Mouse (Mus musculus) C2C12 (cell line): Measurements from ENCODE around the gene Gse1. TPM values are rescaled to one million over a fixed set of nuclear protein-coding genes. Genes with fewer than 3 reads are reported as not detected.

Experiments
- H3K27me3 ChIP-seq: one replicate; pipeline ENCODE4 v1.6.1; 2011; ENCODE audit not compliant: control insufficient read depth, insufficient read depth, insufficient read length
- H3K36me3 ChIP-seq: one replicate; pipeline ENCODE4 v1.6.1; 2011; ENCODE audit not compliant: control insufficient read depth, insufficient read depth
- H3K4me3 ChIP-seq: one replicate; pipeline ENCODE4 v1.5.1; 2011; ENCODE audit warnings: mild to moderate bottlenecking, control low read depth; ENCODE audit not compliant: poor library complexity, insufficient read depth, severe bottlenecking
- H3K79me2 ChIP-seq: one replicate; pipeline ENCODE4 v1.6.1; 2011; ENCODE audit not compliant: control insufficient read depth, insufficient read depth
- H3K79me3 ChIP-seq: one replicate; pipeline ENCODE4 v1.6.1; 2011; ENCODE audit warnings: low read depth, control low read depth
- H3ac ChIP-seq: one replicate; pipeline ENCODE3; 2011; ENCODE audit warnings: low read depth; ENCODE audit not compliant: control insufficient read depth, insufficient read length
- CEBPB ChIP-seq: IDR thresholded peaks from one replicate; pipeline ENCODE4 v1.6.1; 2011; ENCODE audit warnings: low read depth, mild to moderate bottlenecking, control low read depth, moderate library complexity
- CTCF ChIP-seq: IDR thresholded peaks from one replicate; pipeline ENCODE4 v1.5.1; 2011; ENCODE audit not compliant: control insufficient read depth, insufficient read depth, insufficient read length
- FOSL1 ChIP-seq: IDR thresholded peaks from one replicate; pipeline ENCODE4 v1.8.0; 2011; ENCODE audit warnings: mild to moderate bottlenecking, low read length; ENCODE audit not compliant: poor library complexity, insufficient read depth, severe bottlenecking
- MAX ChIP-seq: IDR thresholded peaks from one replicate; pipeline ENCODE4 v1.6.1; 2011; ENCODE audit warnings: mild to moderate bottlenecking, control low read depth
- MYOD1 ChIP-seq: IDR thresholded peaks from one replicate; pipeline ENCODE4 v1.6.1; 2011; ENCODE audit warnings: low read depth; ENCODE audit not compliant: control insufficient read depth, insufficient read length
- MYOG ChIP-seq: IDR thresholded peaks from one replicate; pipeline ENCODE4 v1.6.1; 2011; ENCODE audit not compliant: control insufficient read depth, insufficient read length; ENCODE audit errors: extremely low read depth
- USF1 ChIP-seq: IDR thresholded peaks from one replicate; pipeline ENCODE4 v1.6.1; 2011; ENCODE audit warnings: low read depth, mild to moderate bottlenecking, control low read depth, moderate library complexity
- polyA plus RNA-seq: library from polyadenylated mRNA; unstranded; fragments of >200 nt; fragmentation: generic; extraction: Trizol; gene quantifications from one replicate; pipeline ENCODE4 v1.2.1, GENCODE M21; 2012; ENCODE audit warnings: missing spikeins

The Gse1 gene
- polyA plus RNA-seq, 1 experiment: 15.6 TPM

DNA sequence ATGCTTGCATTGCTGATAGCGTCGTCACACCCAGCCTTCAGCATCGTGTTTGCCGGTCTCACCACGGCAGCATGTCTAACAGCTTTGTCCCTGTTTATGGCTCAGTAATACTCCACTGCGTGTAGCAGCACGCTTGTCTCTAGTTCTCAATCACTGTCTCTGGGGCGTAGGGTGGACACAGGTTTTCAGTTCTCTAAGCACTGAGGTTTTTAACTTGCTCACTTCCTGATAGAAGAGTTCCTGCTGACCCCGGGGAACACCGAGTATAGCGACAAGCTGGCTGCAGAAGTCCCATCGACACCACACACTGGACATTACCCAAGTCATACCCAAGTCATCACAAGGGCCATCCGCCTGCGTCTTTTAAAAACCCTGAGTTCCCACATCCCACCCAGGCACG, 207.5 kb downstream of the Gse1 start:
- no peak for TF ChIP-seq CEBPB
- TF ChIP-seq FOSL1: no peak
- Histone ChIP-seq H3K4me3 (no peak overlapping the region), H3K79me2 (no peaks in the 10 kb centered on the region), H3K27me3 (no peaks in the 10 kb centered on the region), H3K36me3 (no peaks in the 10 kb centered on the region), H3ac (no peak overlapping the region), H3K79me3 (no peaks in the 10 kb centered on the region)

DNA sequence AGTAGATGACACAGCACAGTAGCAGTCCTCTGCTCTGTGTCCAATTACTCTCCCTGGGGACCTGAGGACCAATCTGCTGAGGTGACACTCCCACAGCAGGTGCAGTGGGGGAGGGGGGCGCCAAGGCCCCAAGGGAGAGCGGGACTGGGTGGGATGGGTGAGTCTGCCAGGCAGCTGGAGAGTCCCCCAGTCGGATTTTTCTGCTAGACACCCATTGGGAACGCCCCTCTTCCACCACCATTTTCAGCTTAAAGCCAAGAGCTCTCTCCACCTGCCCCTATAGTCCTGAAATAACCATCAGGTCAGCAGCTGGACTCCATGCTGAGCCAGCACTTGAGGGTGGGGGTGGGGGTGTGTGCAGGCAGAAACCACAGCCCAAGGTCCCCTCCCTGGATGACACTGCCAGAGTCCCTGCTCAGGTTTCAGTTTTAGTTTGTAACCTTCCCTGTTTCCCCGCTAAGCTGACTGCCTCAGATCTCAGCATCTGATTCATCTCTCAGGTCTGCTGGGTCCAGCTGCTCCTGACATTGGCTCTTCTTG, 208.3 kb downstream of the Gse1 start:
- TF ChIP-seq CTCF (no peak), MYOG (no peak), MYOD1 (peak; percentile 71), USF1 (no peak), MAX (no peak)
- no peaks in the 10 kb centered on the region for H3K79me2 ChIP-seq
- H3ac ChIP-seq: no peak overlapping the region
- no peaks in the 10 kb centered on the region for H3K79me3 ChIP-seq
- H3K27me3 ChIP-seq: no peaks in the 10 kb centered on the region
- no peaks in the 10 kb centered on the region for H3K36me3 ChIP-seq
- no peak overlapping the region for H3K4me3 ChIP-seq

DNA sequence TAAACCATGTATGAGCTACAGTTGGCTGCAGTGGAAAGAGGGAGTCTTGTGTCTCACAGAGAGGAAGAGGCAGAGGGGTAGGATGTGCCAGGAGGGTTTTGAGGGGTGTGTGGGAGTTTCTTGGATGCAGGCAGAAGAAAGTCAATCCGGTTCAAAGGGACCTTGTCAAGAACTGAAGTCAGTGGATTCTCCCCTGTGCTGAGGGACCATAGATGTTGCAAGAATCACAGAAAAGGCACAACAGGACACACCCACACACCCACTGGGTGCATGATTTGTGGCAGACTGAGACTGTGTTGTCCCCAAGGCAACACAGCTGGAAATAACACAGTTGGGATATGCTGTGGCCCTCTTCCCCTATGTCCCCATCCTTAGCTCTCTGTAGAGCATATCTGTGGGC, 209.0 kb downstream of the Gse1 start:
- Histone ChIP-seq H3K79me2 (no peaks in the 10 kb centered on the region), H3ac (no peak overlapping the region), H3K36me3 (no peaks in the 10 kb centered on the region), H3K27me3 (no peaks in the 10 kb centered on the region), H3K79me3 (no peaks in the 10 kb centered on the region), H3K4me3 (no peak overlapping the region)
- TF ChIP-seq MYOG (no peak), CEBPB (peak; percentile 16), MAX (no peak)

DNA sequence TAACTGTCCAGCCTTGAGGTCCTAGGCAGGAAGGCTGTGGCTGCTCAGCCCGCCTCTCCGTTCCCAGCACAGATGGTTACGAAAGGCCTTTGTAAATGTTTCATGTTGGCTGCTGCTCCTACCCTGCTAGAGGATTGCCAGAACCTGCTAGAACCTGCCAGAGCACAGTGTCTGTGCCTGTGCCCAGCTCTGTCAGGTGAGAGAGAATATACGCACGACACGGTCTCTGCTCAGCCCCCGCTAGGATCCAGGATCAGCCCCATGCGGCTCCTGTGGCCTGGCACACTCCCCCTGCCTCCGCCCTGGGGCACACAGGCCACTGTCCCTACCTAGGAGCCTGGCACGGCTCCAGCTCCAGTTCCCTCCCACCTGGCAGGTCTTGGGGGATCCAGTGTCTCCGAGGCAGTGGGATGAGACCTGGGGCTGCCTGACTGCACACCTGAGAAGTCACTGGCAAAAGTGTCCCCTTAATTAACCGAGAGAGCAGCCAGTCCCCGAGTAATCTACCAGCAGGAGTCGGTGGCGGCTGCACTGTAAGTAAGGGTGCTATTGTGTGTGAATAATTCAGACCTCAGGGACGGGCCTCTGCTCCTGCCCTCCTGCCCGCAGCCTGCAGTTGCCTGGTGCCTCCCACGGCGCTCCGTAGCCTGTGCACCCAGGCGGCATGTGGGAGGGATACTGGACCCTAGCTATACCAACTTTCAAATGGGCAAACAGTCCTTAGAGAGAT, 209.6 kb downstream of the Gse1 start:
- no peak overlapping the region for H3K4me3 ChIP-seq
- H3K27me3 ChIP-seq: no peaks in the 10 kb centered on the region
- TF ChIP-seq MYOD1: no peak
- TF ChIP-seq USF1: no peak
- no peaks in the 10 kb centered on the region for H3K79me2 ChIP-seq
- H3K36me3 ChIP-seq: no peaks in the 10 kb centered on the region
- no peak overlapping the region for H3ac ChIP-seq
- H3K79me3 ChIP-seq: no peaks in the 10 kb centered on the region

DNA sequence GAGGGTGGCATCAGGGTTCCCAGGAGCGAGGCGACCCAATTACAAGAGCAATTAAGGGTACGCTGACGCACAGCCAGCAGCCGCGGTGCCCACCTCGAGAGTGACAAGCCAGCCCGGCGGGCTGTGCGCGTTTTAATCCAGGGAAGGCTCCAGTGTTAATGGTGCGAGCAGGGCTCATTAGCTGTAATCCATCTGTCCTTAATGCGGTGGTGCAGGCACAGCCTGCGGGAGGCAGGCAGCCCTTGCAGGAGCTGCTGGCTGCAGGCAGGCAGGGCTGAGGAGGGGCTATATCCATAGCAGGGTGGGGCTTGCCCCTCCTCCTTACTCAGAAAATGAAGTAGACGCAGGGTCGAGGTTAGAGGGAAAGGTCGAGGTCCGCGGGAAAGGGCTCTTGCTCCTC, 211.1 kb downstream of the Gse1 start:
- no peaks in the 10 kb centered on the region for H3K79me2 ChIP-seq
- no peaks in the 10 kb centered on the region for H3K36me3 ChIP-seq
- TF ChIP-seq FOSL1 (no peak), USF1 (no peak), MYOG (no peak), MYOD1 (no peak), CTCF (no peak), MAX (no peak), CEBPB (no peak)
- H3ac ChIP-seq: no peak overlapping the region
- no peak overlapping the region for H3K4me3 ChIP-seq
- no peaks in the 10 kb centered on the region for H3K79me3 ChIP-seq
- no peaks in the 10 kb centered on the region for H3K27me3 ChIP-seq

DNA sequence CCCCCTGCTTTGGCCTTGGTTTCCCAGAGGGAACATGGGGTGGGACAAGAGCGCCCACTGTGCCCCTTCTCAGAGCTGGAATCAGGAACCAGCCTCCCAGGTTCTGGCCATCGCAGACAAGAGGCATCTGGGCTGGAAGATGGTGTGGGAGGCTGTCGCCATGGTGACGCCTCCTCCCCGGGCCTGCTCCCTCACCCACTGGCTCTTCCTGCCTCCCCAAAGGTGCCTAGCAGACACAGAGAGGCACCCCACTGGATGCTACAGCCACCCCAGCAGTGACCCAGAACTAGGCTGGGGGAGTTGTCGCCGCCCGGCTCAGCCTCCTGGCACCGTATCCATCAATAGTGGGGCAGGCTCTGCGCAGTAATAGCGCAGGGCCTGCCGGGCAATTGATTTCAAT, 212.5 kb downstream of the Gse1 start:
- no peaks in the 10 kb centered on the region for H3K79me3 ChIP-seq
- no peak overlapping the region for H3K4me3 ChIP-seq
- no peak overlapping the region for H3ac ChIP-seq
- no peaks in the 10 kb centered on the region for H3K79me2 ChIP-seq
- no peak for TF ChIP-seq USF1
- TF ChIP-seq MYOG: no peak
- TF ChIP-seq MYOD1: no peak
- TF ChIP-seq MAX: no peak
- no peak for TF ChIP-seq FOSL1
- TF ChIP-seq CEBPB: no peak
- no peak for TF ChIP-seq CTCF
- no peaks in the 10 kb centered on the region for H3K36me3 ChIP-seq
- no peaks in the 10 kb centered on the region for H3K27me3 ChIP-seq
